Mouse (Mus musculus) layer of hippocampus, adult 9-11 months (tissue): ENCODE data around the gene Cers6.
A peak's percentile ranks its signal among the peaks of the same experiment; 100 is the strongest.

Source experiments
- DNase-seq: peaks from one replicate; pipeline ENCODE4 v3.0.0; 2022

The Cers6 gene

GRCm38 (mm10) chr2:68885206-68885605, 24.0 kb downstream of the Cers6 start:
- no peak for DNase-seq

- DNase-seq, result no peak
These were observed 24.7 kb downstream of the Cers6 start for GRCm38 (mm10) chr2:68885766-68886496.

- DNase-seq, result no peak
These were observed 25.4 kb downstream of the Cers6 start for GRCm38 (mm10) chr2:68886661-68887060.

GRCm38 (mm10) chr2:68888094-68888705, 27.0 kb downstream of the Cers6 start:
- DNase-seq, result no peak

- DNase-seq, result no peak
These were observed 28.5 kb downstream of the Cers6 start for GRCm38 (mm10) chr2:68889661-68890170.

GRCm38 (mm10) chr2:68892476-68892875, 31.2 kb downstream of the Cers6 start:
- DNase-seq, result no peak

GRCm38 (mm10) chr2:68895044-68895764, 34.0 kb downstream of the Cers6 start:
- no peak for DNase-seq

GRCm38 (mm10) chr2:68896196-68896595, 35.0 kb downstream of the Cers6 start:
- DNase-seq, result peak; percentile 79

GRCm38 (mm10) chr2:68899770-68900521, 38.7 kb downstream of the Cers6 start:
- DNase-seq, result no peak

- no peak for DNase-seq
These were observed 39.6 kb downstream of the Cers6 start for GRCm38 (mm10) chr2:68900640-68901378.

- DNase-seq, result no peak
These were observed 40.5 kb downstream of the Cers6 start for GRCm38 (mm10) chr2:68901708-68902107.

- DNase-seq, result no peak
These were observed 41.3 kb downstream of the Cers6 start for GRCm38 (mm10) chr2:68902546-68902945.

GRCm38 (mm10) chr2:68906921-68907320, 45.7 kb downstream of the Cers6 start:
- no peak for DNase-seq

- peak; percentile 37 for DNase-seq
These were observed 46.7 kb downstream of the Cers6 start for GRCm38 (mm10) chr2:68907721-68908463.

- DNase-seq, result no peak
These were observed 49.5 kb downstream of the Cers6 start for GRCm38 (mm10) chr2:68910727-68911126.

GRCm38 (mm10) chr2:68911587-68912483, 50.6 kb downstream of the Cers6 start:
- peak; percentile 41 for DNase-seq

GRCm38 (mm10) chr2:68915742-68916141, 54.5 kb downstream of the Cers6 start:
- DNase-seq, result no peak

- DNase-seq, result no peak
These were observed 55.1 kb downstream of the Cers6 start for GRCm38 (mm10) chr2:68916299-68916698.

GRCm38 (mm10) chr2:68917010-68917409, 55.8 kb downstream of the Cers6 start:
- no peak for DNase-seq

- DNase-seq, result no peak
These were observed 56.3 kb downstream of the Cers6 start for GRCm38 (mm10) chr2:68917524-68917923.
